Mouse (Mus musculus) hindbrain, embryonic 13.5 days (tissue): ENCODE data around the gene Scn10a. TPM values are rescaled to one million over a fixed set of nuclear protein-coding genes. Genes with fewer than 3 reads are reported as not detected.

Experiments used
- ATAC-seq: fragments of 200-750 bp; cut with Nextera tagmentation; 2 replicates; pipeline ENCODE4 v1.8.0; 2017; ENCODE audit warnings: moderate TSS enrichment; ENCODE audit not compliant: low FRiP score
- H3K27ac ChIP-seq: fragments of 300-500 bp; sonication (generic); 2 replicates; pipeline ENCODE4 v1.5.1; 2015; ENCODE audit warnings: inconsistent platforms, mild to moderate bottlenecking, moderate library complexity
- H3K27me3 ChIP-seq: fragments of 300-500 bp; sonication (generic); 2 replicates; pipeline ENCODE4 v1.6.1; 2015; ENCODE audit warnings: mild to moderate bottlenecking, inconsistent platforms
- H3K36me3 ChIP-seq: fragments of 300-500 bp; sonication (generic); 2 replicates; pipeline ENCODE4 v1.6.1; 2015; ENCODE audit warnings: mild to moderate bottlenecking, inconsistent platforms
- H3K4me1 ChIP-seq: fragments of 300-500 bp; sonication (generic); replicated peaks from 2 replicates; pipeline ENCODE4 v1.6.1; 2015; ENCODE audit warnings: inconsistent platforms
- H3K4me2 ChIP-seq: fragments of 300-500 bp; sonication (generic); 2 replicates; pipeline ENCODE4 v1.6.1; 2015; ENCODE audit warnings: inconsistent platforms, mild to moderate bottlenecking, moderate library complexity
- H3K4me3 ChIP-seq: fragments of 300-500 bp; sonication (generic); 2 replicates; pipeline ENCODE4 v1.5.1; 2015; ENCODE audit warnings: mild to moderate bottlenecking, inconsistent platforms
- H3K9ac ChIP-seq: fragments of 300-500 bp; sonication (generic); 2 replicates; pipeline ENCODE4 v1.6.1; 2015; ENCODE audit warnings: mild to moderate bottlenecking, inconsistent platforms
- H3K9me3 ChIP-seq: fragments of 300-500 bp; sonication (generic); 2 replicates; pipeline ENCODE4 v1.6.1; 2016; ENCODE audit warnings: inconsistent platforms
- WGBS: fragments of 180-500 bp; shearing (Covaris S2); methylation state at CpG from one replicate; pipeline ENCODE4 v1.1.7; 2015; 5-methylcytosine and 5-hydroxymethylcytosine counted together
- polyA plus RNA-seq: library from polyadenylated mRNA; unstranded; fragments of >200 nt; fragmentation: Nextera tagmentation; extraction: Ambion mirVana; gene quantifications from 2 replicates; pipeline ENCODE4 v1.2.1, GENCODE M21; 2015

Gene Scn10a
- 1.6 and 2.2 TPM in 2 replicates for polyA plus RNA-seq

GRCm38 (mm10) chr9:119719222-119719621 lies at the start of gene Scn10a:
Gene Scn10a (minus strand): TSS chr9:119719322.
- no peak within 1 kb of the TSS for H3K4me3 ChIP-seq
- no peaks in the 10 kb centered on the region for H3K27me3 ChIP-seq
- H3K4me1 ChIP-seq = no peaks in the 10 kb centered on the region
- no peak within 1 kb of the TSS for H3K27ac ChIP-seq
- H3K4me2 ChIP-seq = no peak within 1 kb of the TSS
- ATAC-seq = no peak
- H3K36me3 ChIP-seq = no peaks in the 10 kb centered on the region
- 82% methylated on average over 11 of the region's 11 CpGs for WGBS
- no peaks in the 10 kb centered on the region for H3K9me3 ChIP-seq
- no peak within 1 kb of the TSS for H3K9ac ChIP-seq

- H3K36me3 ChIP-seq = no peaks in the 10 kb centered on the region
- H3K9ac ChIP-seq = no peak overlapping the region
- H3K27ac ChIP-seq = no peak overlapping the region
- WGBS = 45% methylated on average over 7 of the region's 7 CpGs
- no peaks in the 10 kb centered on the region for H3K4me1 ChIP-seq
- no peak overlapping the region for H3K4me2 ChIP-seq
- ATAC-seq = no peak
- no peaks in the 10 kb centered on the region for H3K27me3 ChIP-seq
- no peak overlapping the region for H3K4me3 ChIP-seq
- no peaks in the 10 kb centered on the region for H3K9me3 ChIP-seq
Observed at GRCm38 (mm10) chr9:119768585-119768984, 49.5 kb upstream of the Scn10a start.

GRCm38 (mm10) chr9:119760226-119760625 lies 41.1 kb upstream of the Scn10a start:
- ATAC-seq = no peak
- no peak overlapping the region for H3K4me2 ChIP-seq
- no peak overlapping the region for H3K9ac ChIP-seq
- H3K9me3 ChIP-seq = no peaks in the 10 kb centered on the region; the same call in 1 of the 2 replicates
- no peaks in the 10 kb centered on the region for H3K36me3 ChIP-seq
- no peaks in the 10 kb centered on the region for H3K4me1 ChIP-seq
- 86% methylated on average over 3 of the region's 3 CpGs for WGBS
- no peak overlapping the region for H3K4me3 ChIP-seq
- H3K27ac ChIP-seq = no peak overlapping the region
- H3K27me3 ChIP-seq = no peaks in the 10 kb centered on the region

- Histone ChIP-seq H3K4me1 (no peaks in the 10 kb centered on the region), H3K9me3 (peaks cover 6% of the 10 kb centered on the region; the same call in 1 of the 2 replicates), H3K36me3 (no peaks in the 10 kb centered on the region), H3K9ac (no peak overlapping the region), H3K4me3 (no peak overlapping the region), H3K27me3 (no peaks in the 10 kb centered on the region), H3K4me2 (no peak overlapping the region), H3K27ac (no peak overlapping the region)
- ATAC-seq = no peak
- WGBS = 88% methylated on average over 1 of the region's 1 CpGs
Observed at GRCm38 (mm10) chr9:119759457-119759856, 40.3 kb upstream of the Scn10a start.

- Histone ChIP-seq H3K4me3 (no peak overlapping the region), H3K36me3 (no peaks in the 10 kb centered on the region), H3K27ac (no peak overlapping the region), H3K9me3 (peaks cover 12% of the 10 kb centered on the region; the same call in 1 of the 2 replicates), H3K27me3 (no peaks in the 10 kb centered on the region), H3K4me1 (no peaks in the 10 kb centered on the region), H3K4me2 (no peak overlapping the region), H3K9ac (no peak overlapping the region)
- 15% methylated on average over 5 of the region's 5 CpGs for WGBS
- no peak for ATAC-seq
Observed at GRCm38 (mm10) chr9:119751507-119751906, 32.4 kb upstream of the Scn10a start.

- H3K27ac ChIP-seq = no peak overlapping the region
- no peak overlapping the region for H3K4me2 ChIP-seq
- no peaks in the 10 kb centered on the region for H3K4me1 ChIP-seq
- H3K36me3 ChIP-seq = no peaks in the 10 kb centered on the region
- H3K9ac ChIP-seq = no peak overlapping the region
- no peaks in the 10 kb centered on the region for H3K27me3 ChIP-seq
- H3K9me3 ChIP-seq = peaks cover 6% of the 10 kb centered on the region; the same call in 1 of the 2 replicates
- no peak overlapping the region for H3K4me3 ChIP-seq
- no peak for ATAC-seq
- WGBS = 77% methylated on average over 9 of the region's 9 CpGs
Observed at GRCm38 (mm10) chr9:119749112-119749511, 30.0 kb upstream of the Scn10a start.

- Histone ChIP-seq H3K9ac (no peak overlapping the region), H3K9me3 (peaks cover 6% of the 10 kb centered on the region; the same call in 1 of the 2 replicates), H3K27ac (no peak overlapping the region), H3K4me3 (no peak overlapping the region), H3K27me3 (no peaks in the 10 kb centered on the region), H3K4me1 (no peaks in the 10 kb centered on the region), H3K36me3 (no peaks in the 10 kb centered on the region), H3K4me2 (no peak overlapping the region)
- ATAC-seq = no peak
- 85% methylated on average over 4 of the region's 4 CpGs for WGBS
Observed at GRCm38 (mm10) chr9:119743900-119744299, 24.8 kb upstream of the Scn10a start.

GRCm38 (mm10) chr9:119743312-119743711 lies 24.2 kb upstream of the Scn10a start:
- no peak overlapping the region for H3K4me2 ChIP-seq
- WGBS = 84% methylated on average over 3 of the region's 3 CpGs
- H3K9ac ChIP-seq = no peak overlapping the region
- H3K27me3 ChIP-seq = no peaks in the 10 kb centered on the region
- no peak overlapping the region for H3K4me3 ChIP-seq
- H3K36me3 ChIP-seq = no peaks in the 10 kb centered on the region
- peaks cover 6% of the 10 kb centered on the region; the same call in 1 of the 2 replicates for H3K9me3 ChIP-seq
- H3K4me1 ChIP-seq = no peaks in the 10 kb centered on the region
- no peak overlapping the region for H3K27ac ChIP-seq
- ATAC-seq = no peak

- no peaks in the 10 kb centered on the region for H3K9me3 ChIP-seq
- no peaks in the 10 kb centered on the region for H3K4me1 ChIP-seq
- no peak for ATAC-seq
- WGBS = 55% methylated on average over 5 of the region's 5 CpGs
- no peaks in the 10 kb centered on the region for H3K27me3 ChIP-seq
- no peak overlapping the region for H3K27ac ChIP-seq
- no peak overlapping the region for H3K9ac ChIP-seq
- no peak overlapping the region for H3K4me2 ChIP-seq
- no peaks in the 10 kb centered on the region for H3K36me3 ChIP-seq
- no peak overlapping the region for H3K4me3 ChIP-seq
Observed at GRCm38 (mm10) chr9:119741101-119741786, 22.1 kb upstream of the Scn10a start.

- H3K9ac ChIP-seq = no peak overlapping the region
- 95% methylated on average over 11 of the region's 11 CpGs for WGBS
- H3K27ac ChIP-seq = no peak overlapping the region
- H3K4me2 ChIP-seq = no peak overlapping the region
- no peak for ATAC-seq
- H3K4me3 ChIP-seq = no peak overlapping the region
- H3K27me3 ChIP-seq = no peaks in the 10 kb centered on the region
- no peaks in the 10 kb centered on the region for H3K9me3 ChIP-seq
- no peaks in the 10 kb centered on the region for H3K36me3 ChIP-seq
- peaks cover 6% of the 10 kb centered on the region for H3K4me1 ChIP-seq
Observed at GRCm38 (mm10) chr9:119728412-119729097, 9.4 kb upstream of the Scn10a start.

- H3K27ac ChIP-seq = no peak overlapping the region
- 93% methylated on average over 4 of the region's 4 CpGs for WGBS
Observed at GRCm38 (mm10) chr9:119726990-119727389, 7.9 kb upstream of the Scn10a start.

GRCm38 (mm10) chr9:119725293-119725862 lies 6.3 kb upstream of the Scn10a start:
- Histone ChIP-seq H3K9me3 (no peaks in the 10 kb centered on the region), H3K9ac (no peak overlapping the region), H3K27ac (no peak overlapping the region), H3K4me3 (no peak overlapping the region), H3K36me3 (no peaks in the 10 kb centered on the region), H3K27me3 (no peaks in the 10 kb centered on the region), H3K4me2 (no peak overlapping the region), H3K4me1 (peaks cover 4% of the 10 kb centered on the region)
- WGBS = 72% methylated on average over 6 of the region's 6 CpGs
- 0 out of 2 replicates have a peak, but pooled peaks have one; percentile 24 for ATAC-seq

More at GRCm38 (mm10) chr9:119726990-119727389, 7.9 kb upstream of the Scn10a start:
- Histone ChIP-seq H3K4me1 (peaks cover 6% of the 10 kb centered on the region), H3K4me3 (no peak overlapping the region), H3K4me2 (no peak overlapping the region), H3K9ac (no peak overlapping the region), H3K27me3 (no peaks in the 10 kb centered on the region), H3K36me3 (no peaks in the 10 kb centered on the region), H3K9me3 (no peaks in the 10 kb centered on the region)
- ATAC-seq = no peak
